Mouse (Mus musculus) brain, embryonic 14.5 days (tissue): ENCODE results near the gene Sqstm1.

Source experiments
- CTCF ChIP-seq: fragments of 200-500 bp; IDR thresholded peaks from 2 replicates; pipeline ENCODE4 v1.5.1; 2012; ENCODE audit warnings: inconsistent platforms, mild to moderate bottlenecking, moderate library complexity, borderline replicate concordance; ENCODE audit not compliant: insufficient read depth, insufficient read length; ENCODE audit errors: extremely low read depth
- POLR2A ChIP-seq: fragments of 200-500 bp; IDR thresholded peaks from 2 replicates; pipeline ENCODE4 v1.6.1; 2012; ENCODE audit warnings: mild to moderate bottlenecking, inconsistent platforms, borderline replicate concordance; ENCODE audit not compliant: poor library complexity, insufficient read depth, insufficient read length, severe bottlenecking; ENCODE audit errors: extremely low read depth

DNA sequence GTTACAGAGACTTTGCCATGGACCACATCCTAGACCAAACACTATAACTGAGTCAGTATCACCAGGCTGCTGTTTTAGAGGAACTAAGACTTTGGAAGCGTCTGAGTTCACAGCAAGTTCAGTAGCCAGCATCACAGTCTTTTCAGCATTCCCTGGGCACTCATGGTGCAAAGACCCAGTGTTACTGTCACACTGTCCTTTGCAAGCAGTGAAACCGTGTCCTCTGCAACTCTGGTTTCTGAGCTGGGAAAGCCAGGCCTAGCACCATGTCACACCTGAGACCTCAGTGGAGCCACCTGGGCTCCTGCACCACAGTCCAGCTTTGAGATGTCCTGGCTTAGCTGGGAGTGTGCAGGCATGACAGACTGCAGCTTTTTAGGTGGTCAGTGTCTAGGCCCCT is 11.7 kb downstream of the Sqstm1 start:
- no peak for TF ChIP-seq CTCF
- no peak for TF ChIP-seq POLR2A
